Mouse (Mus musculus): ENCODE measurements around the gene Nbea.

- TF ChIP-seq FLI1 (IDR thresholded peaks at IDR 0.05; ENCODE audit: low read length), result no peak
- no peak for TF ChIP-seq GATA1 (IDR thresholded peaks at IDR 0.05; ENCODE audit: borderline replicate concordance, low read length)
These were observed 430.9 kb downstream of the Nbea start for GRCm38 (mm10) chr3:55752558-55752957.

Data from megakaryocyte, embryonic 14.5 days (primary cell).